Mouse (Mus musculus) lung, postnatal 0 days (tissue): ENCODE results near the gene Rab43. TPM values are rescaled to one million over a fixed set of nuclear protein-coding genes. Genes with fewer than 3 reads are reported as not detected.

ENCODE experiments used
- ATAC-seq: fragments of 200-750 bp; cut with Nextera tagmentation; 2 replicates; pipeline ENCODE4 v1.8.0; 2017; ENCODE audit warnings: moderate library complexity
- DNase-seq: peaks from one replicate; pipeline ENCODE4 v3.0.0-alpha.2; 2016; ENCODE audit warnings: low spot score
- H3K27ac ChIP-seq: fragments of 300-500 bp; sonication (generic); 2 replicates; pipeline ENCODE4 v1.5.1; 2014; ENCODE audit warnings: antibody characterized with exemption, mild to moderate bottlenecking, low read length, mixed read lengths
- H3K27me3 ChIP-seq: fragments of 300-500 bp; sonication (generic); replicated peaks from 2 replicates; pipeline ENCODE4 v1.6.1; 2014; ENCODE audit warnings: low read length, mixed read lengths; ENCODE audit not compliant: insufficient read depth
- H3K36me3 ChIP-seq: fragments of 300-500 bp; sonication (generic); 2 replicates; pipeline ENCODE4 v1.6.1; 2014; ENCODE audit warnings: low read length, mixed read lengths; ENCODE audit not compliant: insufficient read depth
- H3K4me1 ChIP-seq: fragments of 300-500 bp; sonication (generic); 2 replicates; pipeline ENCODE4 v1.6.1; 2014; ENCODE audit warnings: antibody characterized with exemption, low read depth, low read length, mixed read lengths; ENCODE audit not compliant: insufficient read depth
- H3K4me2 ChIP-seq: fragments of 300-500 bp; sonication (generic); replicated peaks from 2 replicates; pipeline ENCODE4 v1.6.1; 2014; ENCODE audit warnings: low read depth, mild to moderate bottlenecking, low read length, moderate library complexity, mixed read lengths
- H3K4me3 ChIP-seq: fragments of 300-500 bp; sonication (generic); 2 replicates; pipeline ENCODE4 v1.5.1; 2014; ENCODE audit warnings: low read depth, low read length
- H3K9ac ChIP-seq: fragments of 300-500 bp; sonication (generic); replicated peaks from 2 replicates; pipeline ENCODE4 v1.6.1; 2014; ENCODE audit warnings: low read depth, mild to moderate bottlenecking
- H3K9me3 ChIP-seq: fragments of 300-500 bp; sonication (generic); 2 replicates; pipeline ENCODE4 v1.6.1; 2016; ENCODE audit warnings: low read length, mixed read lengths
- CTCF ChIP-seq: IDR thresholded peaks from 2 replicates; pipeline ENCODE4 v1.5.1; 2016; ENCODE audit warnings: antibody characterized with exemption, mild to moderate bottlenecking
- EP300 ChIP-seq: IDR thresholded peaks from 2 replicates; pipeline ENCODE4 v1.6.1; 2016; ENCODE audit warnings: antibody characterized with exemption, mild to moderate bottlenecking, control low read depth
- WGBS: fragments of 180-500 bp; shearing (Covaris S2); extraction: QIAGEN DNeasy Blood & Tissue Kit; methylation state at CpG from one replicate; pipeline ENCODE4 v1.1.7; 2014; 5-methylcytosine and 5-hydroxymethylcytosine counted together
- polyA plus RNA-seq: library from polyadenylated mRNA; unstranded; fragments of >200 nt; fragmentation: Nextera tagmentation; extraction: Ambion mirVana; gene quantifications from 2 replicates; pipeline ENCODE4 v1.2.1, GENCODE M21; 2015

Rab43 gene
- polyA plus RNA-seq, 1 experiment from 2014 or later: 15.1 TPM

DNA sequence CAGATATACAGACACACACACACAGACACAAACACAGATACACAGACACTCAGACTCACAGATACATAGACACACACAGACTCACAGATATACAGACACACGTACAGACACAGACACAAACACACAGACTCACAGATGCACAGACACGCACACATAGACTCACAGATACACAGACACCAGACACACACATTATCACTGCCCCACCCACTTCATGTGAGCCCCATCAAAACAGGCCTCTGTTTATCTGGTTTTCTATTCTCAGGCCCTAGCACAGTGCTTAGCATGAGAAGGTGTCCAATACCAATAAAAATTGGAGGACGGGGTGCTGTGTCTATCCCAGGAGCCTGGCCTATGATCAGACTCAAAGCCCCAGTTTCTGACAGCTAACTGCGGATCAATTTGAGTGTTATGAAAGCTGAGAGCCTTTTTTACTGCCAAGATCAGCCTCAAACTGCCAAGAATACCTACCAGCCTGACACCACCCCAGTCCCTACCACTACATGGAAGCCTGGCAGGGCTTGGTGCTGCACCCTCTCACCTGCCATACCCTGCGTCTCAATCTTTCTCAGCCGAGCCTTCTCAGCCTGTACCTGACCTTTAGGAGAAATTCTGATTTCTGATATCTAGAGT lies 15.6 kb downstream of the Rab43 start:
- Histone ChIP-seq H3K27me3 (no peaks in the 10 kb centered on the region), H3K4me1 (no peaks in the 10 kb centered on the region), H3K27ac (no peak overlapping the region), H3K4me2 (no peak overlapping the region), H3K36me3 (peaks cover 8% of the 10 kb centered on the region; the same call in 1 of the 2 replicates), H3K9ac (no peak overlapping the region), H3K9me3 (no peaks in the 10 kb centered on the region), H3K4me3 (no peak overlapping the region)
- TF ChIP-seq CTCF (no peak), EP300 (no peak)
- DNase-seq (no peak), ATAC-seq (no peak)
- WGBS: 89% methylated on average over 6 of the region's 6 CpGs

GRCm38 (mm10) chr6:87795385-87796150 lies 16.4 kb downstream of the Rab43 start:
- Histone ChIP-seq H3K4me3 (no peak overlapping the region), H3K27me3 (no peaks in the 10 kb centered on the region), H3K27ac (no peak overlapping the region), H3K36me3 (peaks cover 8% of the 10 kb centered on the region; the same call in 1 of the 2 replicates), H3K4me2 (no peak overlapping the region), H3K9ac (no peak overlapping the region), H3K4me1 (no peaks in the 10 kb centered on the region), H3K9me3 (no peaks in the 10 kb centered on the region)
- ATAC-seq (no peak), DNase-seq (no peak)
- TF ChIP-seq CTCF: no peak
- TF ChIP-seq EP300: no peak
- 75% methylated on average over 6 of the region's 6 CpGs for WGBS

- H3K36me3 ChIP-seq: peaks cover 8% of the 10 kb centered on the region; the same call in 1 of the 2 replicates
- DNase-seq: no peak
- H3K4me3 ChIP-seq: no peak overlapping the region
- H3K4me1 ChIP-seq: peaks cover 9% of the 10 kb centered on the region
- H3K27me3 ChIP-seq: no peaks in the 10 kb centered on the region
- no peak overlapping the region for H3K9ac ChIP-seq
- ATAC-seq: no peak
- WGBS: 94% methylated on average over 10 of the region's 10 CpGs
- no peak overlapping the region for H3K27ac ChIP-seq
- no peak for TF ChIP-seq EP300
- no peak for TF ChIP-seq CTCF
- H3K9me3 ChIP-seq: no peaks in the 10 kb centered on the region
- H3K4me2 ChIP-seq: no peak overlapping the region
These were observed 18.0 kb downstream of the Rab43 start for GRCm38 (mm10) chr6:87793821-87794510.

DNA sequence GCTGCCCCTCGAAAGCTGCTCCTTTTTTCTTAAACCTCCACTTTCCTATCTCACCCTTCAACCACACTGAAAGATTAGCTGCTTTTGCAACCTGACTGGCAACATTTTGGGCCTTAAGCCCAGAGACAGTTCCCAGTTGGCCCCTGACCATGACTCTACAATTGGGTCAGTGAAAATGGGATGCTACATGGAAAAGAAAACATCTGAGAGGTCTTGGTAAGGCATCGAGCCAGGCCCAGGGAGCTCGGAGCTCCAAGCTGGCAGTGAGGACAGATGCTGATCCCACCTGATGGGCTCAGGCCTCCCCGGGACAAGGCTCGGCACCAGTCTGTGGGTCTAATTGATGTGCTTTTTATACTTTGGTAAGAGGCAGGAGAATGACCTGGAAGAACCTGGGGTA lies 20.1 kb downstream of the Rab43 start:
- H3K4me2 ChIP-seq: no peak overlapping the region
- H3K9ac ChIP-seq: no peak overlapping the region
- H3K4me1 ChIP-seq: peaks cover 12% of the 10 kb centered on the region
- WGBS: 98% methylated on average over 5 of the region's 5 CpGs
- ATAC-seq (no peak), DNase-seq (no peak)
- H3K27ac ChIP-seq: no peak overlapping the region
- no peak for TF ChIP-seq EP300
- H3K4me3 ChIP-seq: no peak overlapping the region
- peaks cover 8% of the 10 kb centered on the region; the same call in 1 of the 2 replicates for H3K36me3 ChIP-seq
- no peaks in the 10 kb centered on the region for H3K9me3 ChIP-seq
- H3K27me3 ChIP-seq: no peaks in the 10 kb centered on the region

DNA sequence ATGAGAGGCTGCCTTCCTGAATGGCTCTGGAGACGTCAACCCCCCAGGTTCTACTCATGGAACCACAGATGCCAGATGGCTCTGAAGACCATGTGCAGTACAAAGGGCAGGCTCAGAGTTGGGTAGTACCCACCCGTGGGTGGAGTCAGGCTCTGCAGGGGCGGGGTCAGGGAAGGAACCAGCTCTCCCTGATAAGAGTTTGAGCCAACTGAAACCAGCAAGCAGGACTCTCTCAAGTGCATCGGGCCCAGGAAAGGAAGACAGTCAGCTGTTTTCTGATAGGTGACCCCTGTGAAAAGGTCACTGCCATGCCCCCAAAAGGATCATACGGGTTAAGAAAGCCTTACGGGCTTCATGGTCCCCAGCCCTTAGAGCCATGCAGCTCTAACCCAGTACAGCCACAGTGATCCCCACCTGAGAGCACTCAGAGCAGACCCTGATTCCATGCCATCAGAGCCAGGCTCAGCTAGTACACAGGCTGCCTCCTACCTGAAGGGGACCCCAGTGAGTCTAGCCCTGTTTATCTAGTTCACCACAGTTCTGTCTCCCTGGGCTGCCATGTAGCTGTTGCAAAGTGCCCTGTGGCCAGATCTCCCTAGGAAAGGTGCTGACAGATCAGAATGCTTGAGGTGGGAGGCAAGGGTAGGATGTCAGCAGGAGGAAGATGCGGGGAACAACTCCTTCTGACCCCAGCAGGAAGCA lies 21.0 kb downstream of the Rab43 start:
- no peak overlapping the region for H3K4me2 ChIP-seq
- peak; percentile 23; the same call in 1 of the 2 replicates for ATAC-seq
- H3K27me3 ChIP-seq: no peaks in the 10 kb centered on the region
- H3K9ac ChIP-seq: no peak overlapping the region
- no peak overlapping the region for H3K27ac ChIP-seq
- H3K9me3 ChIP-seq: no peaks in the 10 kb centered on the region
- TF ChIP-seq CTCF: no peak
- no peak for TF ChIP-seq EP300
- no peak overlapping the region for H3K4me3 ChIP-seq
- H3K4me1 ChIP-seq: peaks cover 12% of the 10 kb centered on the region
- WGBS: 64% methylated on average over 7 of the region's 7 CpGs
- H3K36me3 ChIP-seq: peaks cover 8% of the 10 kb centered on the region; the same call in 1 of the 2 replicates
- DNase-seq: peak; percentile 31

DNA sequence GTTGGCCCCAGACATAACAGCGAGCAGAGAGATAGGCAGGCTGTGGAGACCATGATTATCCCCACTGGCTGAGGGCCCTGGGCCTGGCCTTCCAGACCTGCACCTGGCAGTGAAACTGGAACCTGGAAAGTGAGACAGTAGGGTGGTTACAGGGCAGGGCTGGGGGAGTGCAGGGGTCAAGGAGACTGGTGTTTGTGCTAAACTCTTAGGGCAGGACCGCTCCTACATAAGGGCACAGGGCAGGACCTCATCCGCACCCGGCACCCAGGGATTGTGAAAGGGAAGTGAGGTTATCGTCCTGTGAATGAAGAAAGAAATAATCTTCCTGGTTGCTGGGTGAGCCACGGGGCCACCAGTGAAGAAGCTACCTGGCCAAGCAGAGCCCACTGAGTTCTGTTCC lies 22.2 kb downstream of the Rab43 start:
- ATAC-seq: no peak
- H3K9ac ChIP-seq: no peak overlapping the region
- peak overlapping the region; percentile 51; the same call in 1 of the 2 replicates for H3K27ac ChIP-seq

More for the DNA sequence above, 22.2 kb downstream of the Rab43 start:
- Histone ChIP-seq H3K9me3 (no peaks in the 10 kb centered on the region), H3K4me1 (peaks cover 12% of the 10 kb centered on the region), H3K4me3 (no peak overlapping the region), H3K36me3 (peaks cover 8% of the 10 kb centered on the region; the same call in 1 of the 2 replicates), H3K4me2 (no peak overlapping the region), H3K27me3 (no peaks in the 10 kb centered on the region)
- 78% methylated on average over 6 of the region's 6 CpGs for WGBS
- no peak for DNase-seq
- TF ChIP-seq CTCF (no peak), EP300 (no peak)
